Mouse (Mus musculus) heart, postnatal 0 days (tissue): ENCODE measurements around the gene Cenpf.

ENCODE experiments used
- CTCF ChIP-seq: IDR thresholded peaks from 2 replicates; pipeline ENCODE4 v1.5.1; 2016; ENCODE audit warnings: antibody characterized with exemption, control low read depth, low read depth
- EP300 ChIP-seq: IDR thresholded peaks from 2 replicates; pipeline ENCODE4 v1.6.1; 2016; ENCODE audit warnings: antibody characterized with exemption, low read depth

DNA sequence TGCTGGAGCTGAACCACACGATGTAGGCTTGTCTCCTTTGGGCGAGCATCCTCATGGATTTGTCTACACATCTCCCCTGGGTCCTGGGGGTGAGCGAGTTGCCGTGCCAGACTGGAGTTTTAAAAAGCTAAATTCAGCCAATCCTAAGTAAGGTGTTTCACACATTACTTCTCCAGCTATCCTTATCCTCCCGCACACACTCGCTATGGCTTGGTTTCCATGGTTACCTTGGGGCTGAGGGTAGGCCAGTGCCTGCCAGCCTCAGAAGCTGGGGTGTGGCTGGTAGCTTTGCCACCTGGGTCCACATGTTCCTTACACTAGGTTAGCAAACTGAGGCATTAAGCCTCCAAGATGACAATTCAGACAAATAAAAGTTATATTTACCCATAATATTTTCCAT, 48.3 kb downstream of the Cenpf start:
- no peak for TF ChIP-seq CTCF
- no peak for TF ChIP-seq EP300
